In the genomic region with DNA sequence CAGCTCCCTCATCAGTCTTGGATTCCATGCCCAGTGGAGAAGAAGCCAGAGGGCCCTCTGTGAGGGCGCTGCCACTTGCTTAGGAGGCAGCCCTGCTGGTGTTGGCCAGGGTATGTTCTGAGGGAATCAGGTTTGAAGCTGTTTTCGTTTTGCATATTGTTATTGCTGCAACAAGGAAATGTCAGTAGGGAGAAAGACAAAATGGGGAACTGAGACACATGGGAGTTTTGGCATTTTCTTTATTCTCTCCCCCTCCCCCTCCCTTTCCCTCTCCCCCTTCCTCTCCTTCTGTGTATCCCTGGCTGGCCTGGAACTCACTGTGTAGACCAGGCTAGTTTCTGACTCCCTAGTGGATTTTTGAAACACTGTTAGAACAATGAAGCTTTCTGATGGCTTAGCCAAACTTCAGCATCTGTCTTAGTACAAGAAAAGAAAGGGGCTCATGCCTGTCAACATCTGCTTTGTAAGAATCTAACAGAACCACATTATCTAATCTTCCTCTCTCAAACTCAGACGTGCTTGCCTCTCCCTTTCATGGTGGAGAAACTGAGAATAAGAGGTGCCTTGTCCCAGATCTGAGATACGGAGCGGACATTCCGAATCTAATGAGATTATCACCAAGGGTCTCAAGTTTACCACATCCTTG, we compare ENCODE assay signal across 28 mouse cellular contexts. TPM values are rescaled to one million over a fixed set of nuclear protein-coding genes. Genes with fewer than 3 reads are reported as not detected.
DNase-seq lines count a peak whose midpoint lies in the region; ATAC-seq and TF ChIP-seq lines count a peak whose summit lies in the region.
"Had no signal": no experiment of that assay in that cellular context is flagged by ENCODE, and none has a peak within 500 bp of the region (broad histone marks: within the 10 kb centered on the region; RNA-seq: fewer than 3 reads in every experiment).

No protein-coding gene starts in this region.

- no peak overlapping the region for H3K4me2 ChIP-seq in liver, embryonic 11.5 days
- H3K4me2 ChIP-seq: heart, embryonic 12.5 days; hindbrain, embryonic 15.5 days; kidney, embryonic 15.5 days; stomach, embryonic 15.5 days had no signal

- H3K4me3 ChIP-seq in liver, adult 2 months (ENCODE audit: insufficient read depth, low read depth, low read length) = no peak overlapping the region
- no peak overlapping the region for H3K4me3 ChIP-seq in liver, embryonic 11.5 days (ENCODE audit: low read depth, low read length)
- no peak overlapping the region for H3K4me3 ChIP-seq in bone marrow, adult 2 months (replicated peaks; ENCODE audit: control insufficient read depth, low read depth, low read length)
- H3K4me3 ChIP-seq: heart, embryonic 12.5 days; hindbrain, embryonic 15.5 days; kidney, embryonic 15.5 days; left cerebral cortex, adult 2 months; midbrain, embryonic 10.5 days; stomach, embryonic 15.5 days had no signal

- 77% methylated on average over 6 of the region's 6 CpGs for WGBS in liver, adult 2 months
- 56% methylated on average over 6 of the region's 6 CpGs for WGBS in liver, embryonic 11.5 days
- 55% methylated on average over 6 of the region's 6 CpGs for WGBS in bone marrow, adult 2 months

- no peak overlapping the region for H3K9ac ChIP-seq in liver, adult 2 months (ENCODE audit: low read depth, low read length)
- no peak overlapping the region for H3K9ac ChIP-seq in liver, embryonic 11.5 days (ENCODE audit: low read depth, low read length)
- H3K9ac ChIP-seq: forebrain, postnatal 0 days; heart, embryonic 12.5 days; hindbrain, embryonic 15.5 days; kidney, embryonic 15.5 days; liver, embryonic 14.5 days; stomach, embryonic 15.5 days had no signal

- H3K36me3 ChIP-seq in liver, adult 2 months (ENCODE audit: control insufficient read depth, insufficient read depth, low read length) = no peaks in the 10 kb centered on the region
- H3K36me3 ChIP-seq in liver, embryonic 11.5 days (ENCODE audit: control insufficient read depth, insufficient read depth, low read length) = no peaks in the 10 kb centered on the region
- H3K36me3 ChIP-seq: heart, embryonic 12.5 days; hindbrain, embryonic 15.5 days; kidney, embryonic 15.5 days; midbrain, embryonic 10.5 days; stomach, embryonic 15.5 days had no signal

- no peak for TF ChIP-seq CTCF in liver, adult 2 months (IDR thresholded peaks at IDR 0.05; ENCODE audit: low read depth, low read length)
- no peak for TF ChIP-seq CTCF in bone marrow, adult 2 months (IDR thresholded peaks at IDR 0.05; ENCODE audit: control insufficient read depth, insufficient read depth, low read length)

- H3K27ac ChIP-seq in liver, adult 2 months (replicated peaks; ENCODE audit: insufficient read depth, low read depth, low read length) = no peak overlapping the region
- H3K27ac ChIP-seq in liver, embryonic 11.5 days (ENCODE audit: low read depth, low read length) = no peak overlapping the region
- H3K27ac ChIP-seq in bone marrow, adult 2 months (ENCODE audit: control insufficient read depth, insufficient read depth, low read depth, low read length, poor library complexity) = peak overlapping the region; percentile 72
- H3K27ac ChIP-seq: hindbrain, embryonic 15.5 days; kidney, embryonic 15.5 days; left cerebral cortex, adult 2 months; liver, embryonic 14.5 days; midbrain, embryonic 10.5 days; stomach, embryonic 15.5 days had no signal

- no peaks in the 10 kb centered on the region for H3K27me3 ChIP-seq in liver, adult 2 months (ENCODE audit: control insufficient read depth, insufficient read depth, low read length)
- no peaks in the 10 kb centered on the region for H3K27me3 ChIP-seq in liver, embryonic 11.5 days (replicated peaks; ENCODE audit: control insufficient read depth, insufficient read depth, low read length)
- H3K27me3 ChIP-seq: heart, embryonic 12.5 days; hindbrain, embryonic 15.5 days; kidney, embryonic 15.5 days; stomach, embryonic 15.5 days had no signal

- DNase-seq in liver, adult 2 months (ENCODE audit: extremely low read depth, low read depth, low spot score) = peak; percentile 18
- DNase-seq in liver, embryonic 11.5 days (ENCODE audit: low spot score) = no peak
- peak; percentile 24 for DNase-seq in 416B (ENCODE audit: low read depth)
- DNase-seq in kidney, adult 9 months = no peak
- DNase-seq: adrenal gland, postnatal 10 days; cerebellum, adult 11-12 months; cerebellum, postnatal 14 days; embryo, embryonic 11 days; forebrain, postnatal 0 days; heart, postnatal 4 days; kidney, postnatal 4 days; layer of hippocampus, adult 9-11 months; left cerebral cortex, postnatal 4 days; lung, postnatal 10 days; thymus, postnatal 25 days had no signal

- TF ChIP-seq POLR2A in liver, adult 2 months (IDR thresholded peaks at IDR 0.05; ENCODE audit: extremely low read depth, insufficient read depth, low read length) = no peak
- no peak for TF ChIP-seq POLR2A in bone marrow, adult 2 months (IDR thresholded peaks at IDR 0.05; ENCODE audit: borderline replicate concordance, control insufficient read depth, low read depth, low read length)

- no peak for ATAC-seq in liver, embryonic 11.5 days (replicated peaks; ENCODE audit: low FRiP score)
- ATAC-seq in megakaryocyte, adult 5-6 weeks (ENCODE audit: poor library complexity, severe bottlenecking) = peak; percentile 8; the same call in 1 of the 2 replicates
- no peak for ATAC-seq in cerebellum, adult (ENCODE audit: insufficient number of reproducible peaks, low FRiP score, low TSS enrichment)
- ATAC-seq: forebrain, postnatal 0 days; intestine, embryonic 16.5 days; Patski had no signal

- no peaks in the 10 kb centered on the region for H3K79me2 ChIP-seq in liver, adult 2 months (ENCODE audit: control insufficient read depth, insufficient read depth, low read length)

- H3K9me3 ChIP-seq in liver, embryonic 11.5 days (ENCODE audit: control insufficient read depth, low read length) = no peaks in the 10 kb centered on the region
- H3K9me3 ChIP-seq: heart, embryonic 12.5 days; hindbrain, embryonic 15.5 days; kidney, embryonic 15.5 days; midbrain, embryonic 10.5 days; stomach, embryonic 15.5 days had no signal

- H3K4me1 ChIP-seq in liver, adult 2 months (ENCODE audit: control insufficient read depth, insufficient read depth, low read length) = no peaks in the 10 kb centered on the region; the same call in 1 of the 2 replicates
- H3K4me1 ChIP-seq in liver, embryonic 11.5 days (replicated peaks; ENCODE audit: control insufficient read depth, insufficient read depth, low read length) = no peaks in the 10 kb centered on the region
- peaks cover 1% of the 10 kb centered on the region; the same call in 1 of the 2 replicates for H3K4me1 ChIP-seq in bone marrow, adult 2 months (ENCODE audit: control insufficient read depth, insufficient read depth, low read length)
- H3K4me1 ChIP-seq: hindbrain, embryonic 15.5 days had no signal

RNA-seq across cellular contexts. Expression of a gene that starts 19.2 kb away (rescaled TPM):
- total RNA-seq in liver, adult 2 months (2014; rRNA removed) = not detected in 2 replicates
- not detected in 2 replicates for polyA plus RNA-seq in liver, adult 2 months (2012; rRNA removed)
- 1.2 and 2.0 TPM in 2 replicates for polyA plus RNA-seq in liver, embryonic 11.5 days (2014; fragmentation: Nextera tagmentation; extraction: Ambion mirVana)
- polyA plus RNA-seq in bone marrow, adult 2 months (2011; ENCODE audit: insufficient read depth, insufficient read length, low replicate concordance, missing spikeins) = not detected in 2 replicates
- total RNA-seq in megakaryocyte, adult 5-6 weeks (2015) = 0.09 TPM in 1 of 2 replicates, not detected in the other
- total RNA-seq in megakaryocyte, adult 5-6 weeks (2017) = 0.18 TPM in 1 of 2 replicates, not detected in the other
- total RNA-seq: heart, postnatal 4 days had no signal
- polyA plus RNA-seq: C2C12, Patski had no signal

RNA-seq across cellular contexts. Expression of a gene that starts 34.6 kb away (rescaled TPM):
- total RNA-seq in liver, adult 2 months (2014; rRNA removed) = 2.9 and 7.3 TPM in 2 replicates
- polyA plus RNA-seq in liver, adult 2 months (2012; rRNA removed) = 1.1 and 2.3 TPM in 2 replicates
- 13.3 and 16.0 TPM in 2 replicates for polyA plus RNA-seq in liver, embryonic 11.5 days (2014; fragmentation: Nextera tagmentation; extraction: Ambion mirVana)
- polyA plus RNA-seq in bone marrow, adult 2 months (2011; ENCODE audit: insufficient read depth, insufficient read length, low replicate concordance, missing spikeins) = 16.6 and 53.6 TPM in 2 replicates
- total RNA-seq in megakaryocyte, adult 5-6 weeks (2015) = 205 and 221 TPM in 2 replicates
- total RNA-seq in megakaryocyte, adult 5-6 weeks (2017) = 94.8 and 109 TPM in 2 replicates
- polyA plus RNA-seq: C2C12, Patski had no signal

RNA-seq across cellular contexts. Expression of a gene that starts 49.3 kb away (rescaled TPM):
- total RNA-seq in liver, adult 2 months (2014; rRNA removed) = not detected in 2 replicates
- 0.01 TPM in 1 of 2 replicates, not detected in the other for polyA plus RNA-seq in liver, adult 2 months (2012; rRNA removed)
- 0.14 and 0.25 TPM in 2 replicates for polyA plus RNA-seq in liver, embryonic 11.5 days (2014; fragmentation: Nextera tagmentation; extraction: Ambion mirVana)
- polyA plus RNA-seq in bone marrow, adult 2 months (2011; ENCODE audit: insufficient read depth, insufficient read length, low replicate concordance, missing spikeins) = not detected in 2 replicates
- total RNA-seq in megakaryocyte, adult 5-6 weeks (2015) = not detected in 2 replicates
- total RNA-seq in megakaryocyte, adult 5-6 weeks (2017) = not detected in 2 replicates
- polyA plus RNA-seq: Patski had no signal

Comparison
In these comparisons a context has a peak if more than half of its experiments do, and no peak if none do; other contexts are left out.
1. DNase-seq: peak in liver, adult 2 months (single experiment) and 416B (single experiment); none in liver, embryonic 11.5 days (single experiment) and kidney, adult 9 months (single experiment).